Mouse (Mus musculus) R1 (cell line): ENCODE measurements around the gene Syne2.

Experiments
- DNase-seq: peaks from one replicate; pipeline ENCODE4 v3.0.0-alpha.2; 2018; ENCODE audit warnings: low read depth, low spot score

The Syne2 gene

GRCm38 (mm10) chr12:75866419-75867373 lies 48.8 kb downstream of the Syne2 start:
- DNase-seq: no peak

- no peak for DNase-seq
These were observed 55.8 kb downstream of the Syne2 start for GRCm38 (mm10) chr12:75873546-75874235.

- no peak for DNase-seq
These were observed 56.5 kb downstream of the Syne2 start for GRCm38 (mm10) chr12:75874287-75874994.

GRCm38 (mm10) chr12:75879636-75880317 lies 61.8 kb downstream of the Syne2 start:
- no peak for DNase-seq

GRCm38 (mm10) chr12:75881554-75881953 lies 63.6 kb downstream of the Syne2 start:
- DNase-seq: no peak

GRCm38 (mm10) chr12:75886161-75886560 lies 68.2 kb downstream of the Syne2 start:
- DNase-seq: peak; percentile 35

- no peak for DNase-seq
These were observed 69.0 kb downstream of the Syne2 start for GRCm38 (mm10) chr12:75886946-75887345.

- DNase-seq: no peak
These were observed 70.8 kb downstream of the Syne2 start for GRCm38 (mm10) chr12:75888721-75889120.

- DNase-seq: no peak
These were observed 73.3 kb downstream of the Syne2 start for GRCm38 (mm10) chr12:75891206-75891605.

- DNase-seq: peak; percentile 65
These were observed 75.5 kb downstream of the Syne2 start for GRCm38 (mm10) chr12:75893392-75893791.

GRCm38 (mm10) chr12:75894316-75894997 lies 76.5 kb downstream of the Syne2 start:
- peak; percentile 86 for DNase-seq

- no peak for DNase-seq
These were observed 77.0 kb downstream of the Syne2 start for GRCm38 (mm10) chr12:75894998-75895331.

- DNase-seq: no peak
These were observed 79.9 kb downstream of the Syne2 start for GRCm38 (mm10) chr12:75897793-75898192.

GRCm38 (mm10) chr12:75901721-75902120 lies 83.8 kb downstream of the Syne2 start:
- DNase-seq: peak; percentile 64

- DNase-seq: no peak
These were observed 86.1 kb downstream of the Syne2 start for GRCm38 (mm10) chr12:75904068-75904467.

- no peak for DNase-seq
These were observed 87.4 kb downstream of the Syne2 start for GRCm38 (mm10) chr12:75905304-75905703.

GRCm38 (mm10) chr12:75908466-75908865 lies 90.5 kb downstream of the Syne2 start:
- DNase-seq: no peak

GRCm38 (mm10) chr12:75915694-75916093 lies 97.8 kb downstream of the Syne2 start:
- DNase-seq: no peak

- DNase-seq: no peak
These were observed 100.5 kb downstream of the Syne2 start for GRCm38 (mm10) chr12:75918415-75918814.

GRCm38 (mm10) chr12:75918914-75919313 lies 101.0 kb downstream of the Syne2 start:
- DNase-seq: peak; percentile 87

- no peak for DNase-seq
These were observed 105.0 kb downstream of the Syne2 start for GRCm38 (mm10) chr12:75922900-75923299.
